Mouse (Mus musculus) ES-Bruce4 (cell line): Measurements from ENCODE around the gene Ece1. TPM values are rescaled to one million over a fixed set of nuclear protein-coding genes. Genes with fewer than 3 reads are reported as not detected.

ENCODE experiments used
- H3K27ac ChIP-seq: 2 replicates; pipeline ENCODE4 v1.5.1; 2012; ENCODE audit warnings: low read length, inconsistent platforms; ENCODE audit not compliant: insufficient read depth
- H3K27me3 ChIP-seq: 2 replicates; pipeline ENCODE4 v1.6.1; 2012; ENCODE audit warnings: mild to moderate bottlenecking, low read length, inconsistent platforms; ENCODE audit not compliant: control insufficient read depth, poor library complexity, insufficient read depth, severe bottlenecking
- H3K36me3 ChIP-seq: 2 replicates; pipeline ENCODE4 v1.6.1; 2012; ENCODE audit warnings: inconsistent platforms, mild to moderate bottlenecking, low read length, moderate library complexity; ENCODE audit not compliant: control insufficient read depth, poor library complexity, insufficient read depth, severe bottlenecking
- H3K4me1 ChIP-seq: one replicate; pipeline ENCODE4 v1.8.1; 2011; ENCODE audit warnings: low read length; ENCODE audit not compliant: control insufficient read depth, insufficient read depth
- H3K4me3 ChIP-seq: 2 replicates; pipeline ENCODE4 v1.5.1; 2011; ENCODE audit warnings: low read depth, mild to moderate bottlenecking, low read length
- H3K9ac ChIP-seq: 2 replicates; pipeline ENCODE4 v1.6.1; 2012; ENCODE audit warnings: low read depth, mild to moderate bottlenecking, inconsistent platforms; ENCODE audit not compliant: poor library complexity, severe bottlenecking
- H3K9me3 ChIP-seq: replicated peaks from 2 replicates; pipeline ENCODE4 v1.6.1; 2012; ENCODE audit warnings: mild to moderate bottlenecking, low read length, inconsistent platforms; ENCODE audit not compliant: control insufficient read depth, poor library complexity, insufficient read depth, severe bottlenecking
- CTCF ChIP-seq: IDR thresholded peaks from one replicate; pipeline ENCODE4 v1.8.1; 2011; ENCODE audit warnings: low read depth, low read length
- EP300 ChIP-seq: IDR thresholded peaks from 2 replicates; pipeline ENCODE4 v1.6.1; 2011; ENCODE audit warnings: low read depth, low read length; ENCODE audit not compliant: insufficient read depth
- POLR2A ChIP-seq: IDR thresholded peaks from one replicate; pipeline ENCODE4 v1.8.1; 2011; ENCODE audit warnings: low read length; ENCODE audit not compliant: insufficient read depth
- polyA plus RNA-seq: library from polyadenylated mRNA; stranded (reverse); fragments of >200 nt; gene quantifications from 2 replicates; pipeline ENCODE4 v1.2.4, GENCODE M21; 2011; ENCODE audit warnings: low read depth; ENCODE audit not compliant: missing spikeins, insufficient read depth, insufficient read length

Gene Ece1
- polyA plus RNA-seq, 1 experiment = 28.3 TPM

DNA sequence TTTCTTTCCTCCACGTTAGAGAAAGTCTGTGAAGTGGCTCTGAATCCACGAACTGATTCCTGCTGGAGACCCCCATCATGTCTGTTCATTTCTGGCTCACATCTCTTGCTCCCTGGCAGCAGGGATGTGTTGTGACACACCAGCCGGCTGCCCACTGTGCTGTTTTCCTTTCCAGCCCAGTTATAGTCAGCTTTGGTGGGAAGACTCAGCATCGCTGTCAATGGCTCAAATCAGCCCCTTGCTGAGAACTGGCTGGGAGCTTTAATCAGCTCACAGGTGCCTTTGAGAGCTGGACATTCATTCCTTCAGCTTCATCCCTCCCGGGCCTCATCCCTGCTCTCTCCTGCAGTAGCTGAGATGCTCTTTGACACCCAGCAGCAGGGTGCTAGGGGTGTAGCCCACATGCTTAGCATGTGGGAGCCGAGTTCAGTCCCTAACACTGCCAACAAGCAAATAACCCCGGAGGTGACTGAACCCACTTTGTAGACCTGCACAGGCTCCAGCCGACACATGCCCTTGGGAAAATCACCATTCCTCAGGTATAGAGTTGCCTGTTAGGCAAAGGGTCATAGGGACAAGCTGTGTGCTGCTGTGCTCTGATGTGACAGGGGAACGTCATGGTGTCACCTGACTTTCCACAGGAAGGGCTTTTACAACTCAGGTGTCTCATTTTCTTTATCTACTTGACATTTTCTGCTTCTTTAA lies 80.9 kb downstream of the Ece1 start:
- Histone ChIP-seq H3K27me3 (no peaks in the 10 kb centered on the region), H3K4me3 (no peak overlapping the region), H3K27ac (no peak overlapping the region), H3K36me3 (0 out of 2 replicates have a peak, but pooled peaks cover 3% of the 10 kb centered on the region), H3K9ac (no peak overlapping the region), H3K9me3 (no peaks in the 10 kb centered on the region), H3K4me1 (no peaks in the 10 kb centered on the region)
- TF ChIP-seq POLR2A (no peak), CTCF (no peak), EP300 (no peak)

DNA sequence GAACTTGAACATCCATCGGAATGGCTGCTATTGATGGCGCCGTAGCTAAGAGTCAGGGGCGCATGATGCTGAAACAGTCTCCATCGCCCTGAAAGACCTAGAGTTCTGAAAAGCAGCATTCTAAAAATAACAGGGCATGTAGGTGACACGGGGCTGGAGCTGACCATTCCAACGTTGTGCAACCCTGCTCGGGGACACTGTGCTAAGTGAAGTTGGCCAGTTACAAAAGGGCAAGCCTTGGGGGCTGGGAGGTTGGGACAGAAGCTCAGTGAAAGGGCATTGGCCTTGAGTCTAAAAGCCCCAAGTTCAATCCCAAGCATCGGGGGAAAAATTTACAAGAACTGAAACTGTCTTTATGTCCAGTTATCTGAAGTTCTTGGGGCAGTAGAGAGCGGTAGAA lies 81.5 kb downstream of the Ece1 start:
- H3K4me1 ChIP-seq = no peaks in the 10 kb centered on the region
- H3K27ac ChIP-seq = no peak overlapping the region
- H3K9me3 ChIP-seq = no peaks in the 10 kb centered on the region
- TF ChIP-seq EP300 (no peak), CTCF (no peak), POLR2A (no peak)
- no peak overlapping the region for H3K9ac ChIP-seq
- no peaks in the 10 kb centered on the region for H3K27me3 ChIP-seq
- no peak overlapping the region for H3K4me3 ChIP-seq
- 0 out of 2 replicates have a peak, but pooled peaks cover 3% of the 10 kb centered on the region for H3K36me3 ChIP-seq

DNA sequence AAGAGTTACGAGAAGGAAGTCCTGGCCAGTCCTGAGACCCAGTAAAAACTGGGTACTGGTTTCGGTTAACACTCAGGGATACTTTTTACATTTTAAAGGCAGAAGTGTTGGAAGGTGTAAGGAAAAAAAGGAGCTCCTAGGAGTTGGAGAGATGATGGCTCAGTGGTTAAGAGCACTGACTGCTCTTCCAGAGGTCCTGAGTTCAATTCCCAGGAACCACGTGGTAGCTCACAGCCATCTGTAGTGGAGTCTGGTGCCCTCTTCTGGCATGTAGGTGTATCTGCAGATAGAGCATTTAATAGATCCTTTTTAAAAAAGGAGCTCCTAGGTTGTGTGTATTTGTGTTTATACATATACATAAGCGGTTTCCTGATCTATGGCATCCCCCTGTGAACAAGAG lies 83.3 kb downstream of the Ece1 start:
- no peak overlapping the region for H3K4me3 ChIP-seq
- H3K27me3 ChIP-seq = no peaks in the 10 kb centered on the region
- TF ChIP-seq CTCF (peak; percentile 23), EP300 (no peak), POLR2A (no peak)
- H3K36me3 ChIP-seq = no peaks in the 10 kb centered on the region
- no peak overlapping the region for H3K9ac ChIP-seq
- no peaks in the 10 kb centered on the region for H3K9me3 ChIP-seq
- no peaks in the 10 kb centered on the region for H3K4me1 ChIP-seq
- no peak overlapping the region for H3K27ac ChIP-seq

DNA sequence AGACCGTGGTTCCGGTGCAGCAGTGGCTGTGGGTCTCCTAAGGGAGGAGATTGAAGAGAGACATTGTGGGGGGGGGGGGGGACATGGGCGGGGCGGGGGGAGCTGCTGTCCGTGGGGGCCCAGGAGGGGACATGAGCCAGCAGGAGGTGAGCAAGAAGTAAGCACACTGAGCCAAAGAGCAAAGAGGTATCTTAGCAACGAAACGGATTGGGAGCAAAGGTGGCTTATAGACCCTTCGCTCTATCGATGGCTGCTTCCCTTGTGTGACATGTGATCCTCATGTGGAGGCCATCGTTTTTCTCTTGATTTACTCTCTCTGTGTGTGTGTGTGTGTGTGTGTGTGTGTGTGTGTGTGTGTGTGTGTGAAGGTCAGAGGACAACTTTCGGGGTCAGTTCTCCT lies 84.4 kb downstream of the Ece1 start:
- no peak overlapping the region for H3K9ac ChIP-seq

DNA sequence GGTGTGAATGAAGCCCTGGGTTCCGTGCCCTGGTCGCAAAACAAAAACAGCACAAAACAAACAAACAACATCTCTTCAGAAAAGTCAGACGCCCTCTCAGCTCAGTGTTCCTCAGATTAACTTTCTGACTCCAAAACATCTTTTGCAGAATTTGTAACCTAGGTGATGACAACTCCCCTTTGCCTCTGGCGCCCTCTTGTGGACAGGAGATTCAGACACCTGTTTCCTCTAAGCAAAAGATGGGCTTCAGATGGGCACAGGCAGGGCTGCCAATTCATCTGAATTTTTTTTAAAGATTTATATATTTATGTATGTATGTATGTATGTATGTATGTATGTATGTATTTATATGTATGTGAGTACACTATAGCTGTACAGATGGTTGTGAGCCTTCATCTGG lies 90.8 kb downstream of the Ece1 start:
- Histone ChIP-seq H3K9ac (no peak overlapping the region), H3K36me3 (no peaks in the 10 kb centered on the region)
- TF ChIP-seq CTCF = peak; percentile 66
- no peak for TF ChIP-seq POLR2A
- no peak for TF ChIP-seq EP300

More for the DNA sequence above, 84.4 kb downstream of the Ece1 start:
- no peaks in the 10 kb centered on the region for H3K36me3 ChIP-seq
- no peak overlapping the region for H3K27ac ChIP-seq
- TF ChIP-seq POLR2A (no peak), EP300 (no peak), CTCF (no peak)
- H3K27me3 ChIP-seq = no peaks in the 10 kb centered on the region
- H3K4me1 ChIP-seq = no peaks in the 10 kb centered on the region
- no peaks in the 10 kb centered on the region for H3K9me3 ChIP-seq
- H3K4me3 ChIP-seq = no peak overlapping the region

DNA sequence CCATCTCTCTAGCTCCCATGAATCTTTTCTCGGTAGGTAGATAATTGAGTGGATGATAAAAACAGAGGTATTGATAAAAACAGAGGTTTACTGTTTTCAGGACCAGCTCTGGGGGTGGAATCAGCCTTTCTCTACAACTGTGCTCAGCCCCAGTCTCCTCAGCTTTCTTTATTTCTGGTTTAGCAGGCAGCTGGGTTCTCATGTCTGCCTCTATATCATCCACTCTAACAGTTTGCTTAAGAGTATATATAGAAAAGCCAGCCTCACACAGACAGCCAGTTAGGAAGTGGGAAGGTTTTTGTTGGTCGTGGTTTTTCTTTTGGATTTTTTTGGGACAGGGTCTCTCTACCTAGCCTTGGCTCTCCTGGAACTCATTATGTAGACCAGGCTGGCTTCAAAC lies 92.1 kb downstream of the Ece1 start:
- Histone ChIP-seq H3K4me1 (no peaks in the 10 kb centered on the region), H3K27ac (no peak overlapping the region), H3K36me3 (no peaks in the 10 kb centered on the region; the same call in 1 of the 2 replicates), H3K4me3 (no peak overlapping the region), H3K9me3 (no peaks in the 10 kb centered on the region), H3K9ac (no peak overlapping the region), H3K27me3 (no peaks in the 10 kb centered on the region)
- no peak for TF ChIP-seq POLR2A

More for the DNA sequence above, 90.8 kb downstream of the Ece1 start:
- no peak overlapping the region for H3K4me3 ChIP-seq
- no peaks in the 10 kb centered on the region for H3K9me3 ChIP-seq
- H3K27ac ChIP-seq = no peak overlapping the region
- H3K27me3 ChIP-seq = no peaks in the 10 kb centered on the region
- H3K4me1 ChIP-seq = no peaks in the 10 kb centered on the region
